Mouse (Mus musculus) MEL (cell line): ENCODE data around the gene Drg2.

Experiments used
- CHD2 ChIP-seq: IDR thresholded peaks from 2 replicates; pipeline ENCODE4 v1.6.1; 2011; ENCODE audit warnings: low read length, improper control_type of control experiment
- CTCF ChIP-seq, 3 experiments: IDR thresholded peaks in 2 of 3; conservative IDR thresholded peaks in 1 of 3; 2 replicates each; pipeline ENCODE4 v1.5.1; 2011 to 2012; ENCODE audit warnings: low read length in 3 of 3, low read depth in 2 of 3, mild to moderate bottlenecking in 2 of 3, improper control_type of control experiment in 1 of 3, inconsistent platforms in 1 of 3, mixed read lengths in 1 of 3, moderate library complexity in 1 of 3; ENCODE audit not compliant: control insufficient read depth in 1 of 3, insufficient read depth in 1 of 3, poor library complexity in 1 of 3, severe bottlenecking in 1 of 3
- HCFC1 ChIP-seq: IDR thresholded peaks from 2 replicates; pipeline ENCODE4 v1.6.1; 2012; ENCODE audit warnings: low read depth, mild to moderate bottlenecking, inconsistent platforms, low read length, improper control_type of control experiment, moderate library complexity
- MYB ChIP-seq: IDR thresholded peaks from 2 replicates; pipeline ENCODE4 v1.6.1; 2011; ENCODE audit warnings: mild to moderate bottlenecking, low read depth, low read length, improper control_type of control experiment
- MYC ChIP-seq: IDR thresholded peaks from 2 replicates; pipeline ENCODE4 v1.6.1; 2011; ENCODE audit warnings: low read depth, mild to moderate bottlenecking, low read length, improper control_type of control experiment, moderate library complexity
- POLR2A ChIP-seq, 2 experiments: IDR thresholded peaks; 2 replicates each; pipeline ENCODE4 v1.6.1; 2011 to 2012; ENCODE audit warnings: low read length in 2 of 2, mild to moderate bottlenecking in 2 of 2, control low read depth in 1 of 2, improper control_type of control experiment in 1 of 2, low read depth in 1 of 2, moderate library complexity in 1 of 2; ENCODE audit not compliant: control insufficient read depth in 1 of 2, insufficient read depth in 1 of 2, poor library complexity in 1 of 2
- USF2 ChIP-seq, 2 experiments: IDR thresholded peaks; 2 replicates each; pipeline ENCODE4 v1.6.1; 2011 to 2012; ENCODE audit warnings: improper control_type of control experiment in 2 of 2, low read length in 2 of 2, borderline replicate concordance in 1 of 2, inconsistent platforms in 1 of 2, low read depth in 1 of 2, mild to moderate bottlenecking in 1 of 2; ENCODE audit not compliant: insufficient read depth in 1 of 2

- no peak for TF ChIP-seq MYB
- TF ChIP-seq HCFC1 = no peak
- no peak for TF ChIP-seq CTCF (IDR thresholded peaks at IDR 0.05 in 2 of 3, conservative IDR thresholded peaks at IDR 0.05 in 1 of 3; ENCODE audit: control insufficient read depth in 1 of 3, insufficient read depth in 1 of 3, low read depth in 2 of 3, low read length in 3 of 3, poor library complexity in 1 of 3, severe bottlenecking in 1 of 3)
- TF ChIP-seq USF2 (IDR thresholded peaks at IDR 0.05; ENCODE audit: borderline replicate concordance in 1 of 2, insufficient read depth in 1 of 2, low read depth in 1 of 2, low read length in 2 of 2) = no peak
- TF ChIP-seq CHD2 = no peak
- TF ChIP-seq POLR2A (IDR thresholded peaks at IDR 0.05; ENCODE audit: control insufficient read depth in 1 of 2, insufficient read depth in 1 of 2, low read depth in 1 of 2, low read length in 2 of 2, poor library complexity in 1 of 2) = no peak
- no peak for TF ChIP-seq MYC
Observed at GRCm38 (mm10) chr11:60508950-60509349, 54.6 kb downstream of the Drg2 start.
